Comparison of ENCODE assay signal across 8 mouse cellular contexts in genomic region chr2:129601059-129601650, GRCm38 (mm10). TPM values are rescaled to one million over a fixed set of nuclear protein-coding genes. Genes with fewer than 3 reads are reported as not detected.
DNase-seq lines count a peak whose midpoint lies in the region; ATAC-seq lines count a peak whose summit lies in the region.

No protein-coding gene starts in this region.

- intact Hi-C loops in left cerebral cortex, postnatal 4 days (cut with DNase I), result no loop called here

- peak; percentile 54 for DNase-seq in adrenal gland, postnatal 10 days
- DNase-seq in adrenal gland, adult 8-10 months, result no peak
- DNase-seq in left cerebral cortex, postnatal 4 days, result peak; percentile 50
- DNase-seq in left cerebral cortex, adult 8-10 months (ENCODE audit: low spot score in 2 of 2), result no peak
- peak; percentile 77 to 79 for DNase-seq in cerebellum, postnatal 36 days
- DNase-seq in urinary bladder, postnatal 25 days (ENCODE audit: low spot score), result no peak

- ATAC-seq in megakaryocyte progenitor cell, adult 5-6 weeks (replicated peaks; ENCODE audit: poor library complexity), result peak; percentile 79
- no peak for ATAC-seq in activated CD4-positive, CD25-positive, alpha-beta regulatory T cell, adult 4 months

RNA-seq across cellular contexts. Expression of gene Sirpa, which starts 8.5 kb away (rescaled TPM):
- 10 to 100 TPM; 44.6 to 56.1 TPM for total RNA-seq in adrenal gland, postnatal 10 days (2021)
- total RNA-seq in adrenal gland, adult 8-10 months (2022), result 10 to 100 TPM; 58.4 to 75.6 (median 70.1) TPM
- total RNA-seq in left cerebral cortex, postnatal 4 days (2021), result 100 to 1,000 TPM; 110 to 121 TPM
- total RNA-seq in left cerebral cortex, adult 8-10 months (2022), result 100 to 1,000 TPM; 366 to 392 (median 382) TPM
- total RNA-seq in megakaryocyte progenitor cell, adult 5-6 weeks (2015), result 62.3 and 67.6 TPM in 2 replicates
- 67.5 and 73.8 TPM in 2 replicates for total RNA-seq in megakaryocyte progenitor cell, adult 5-6 weeks (2017)
- polyA plus RNA-seq in activated CD4-positive, CD25-positive, alpha-beta regulatory T cell, adult 4 months (2017; shearing (Covaris generic)), result under 1 TPM in 1 of 2 experiments, not detected in 1; 0.16 TPM

Comparison
In these comparisons a context has a peak if more than half of its experiments do, and no peak if none do; other contexts are left out.
1. DNase-seq: peak in adrenal gland, postnatal 10 days (single experiment), left cerebral cortex, postnatal 4 days (single experiment) and cerebellum, postnatal 36 days (2 of 2); none in adrenal gland, adult 8-10 months (single experiment), left cerebral cortex, adult 8-10 months (0 of 2) and urinary bladder, postnatal 25 days (single experiment).